Mouse (Mus musculus) liver, embryonic 16.5 days (tissue): ENCODE data around the gene Adam11. TPM values are rescaled to one million over a fixed set of nuclear protein-coding genes. Genes with fewer than 3 reads are reported as not detected.

Source experiments
- ATAC-seq: fragments of 200-750 bp; cut with Nextera tagmentation; 2 replicates; pipeline ENCODE4 v1.8.0; 2017; ENCODE audit warnings: low read depth, mild to moderate bottlenecking, moderate number of reproducible peaks, moderate library complexity
- H3K27ac ChIP-seq: fragments of 300-500 bp; sonication (generic); 2 replicates; pipeline ENCODE4 v1.5.1; 2014; ENCODE audit warnings: mild to moderate bottlenecking, low read length
- H3K27me3 ChIP-seq: fragments of 300-500 bp; sonication (generic); 2 replicates; pipeline ENCODE4 v1.6.1; 2014; ENCODE audit warnings: low read depth, low read length, mixed read lengths; ENCODE audit not compliant: control insufficient read depth, insufficient read depth
- H3K36me3 ChIP-seq: fragments of 300-500 bp; sonication (generic); 2 replicates; pipeline ENCODE4 v1.6.1; 2014; ENCODE audit warnings: mild to moderate bottlenecking; ENCODE audit not compliant: control insufficient read depth, insufficient read depth
- H3K4me1 ChIP-seq: fragments of 300-500 bp; sonication (generic); 2 replicates; pipeline ENCODE4 v1.6.1; 2014; ENCODE audit warnings: low read depth, low read length, mixed read lengths; ENCODE audit not compliant: control insufficient read depth
- H3K4me2 ChIP-seq: fragments of 300-500 bp; sonication (generic); 2 replicates; pipeline ENCODE4 v1.6.1; 2014; ENCODE audit warnings: low read depth, low read length, mixed read lengths
- H3K4me3 ChIP-seq: fragments of 300-500 bp; sonication (generic); 2 replicates; pipeline ENCODE4 v1.5.1; 2014; ENCODE audit warnings: low read depth, mild to moderate bottlenecking, low read length
- H3K9ac ChIP-seq: fragments of 300-500 bp; sonication (generic); 2 replicates; pipeline ENCODE4 v1.6.1; 2014; ENCODE audit warnings: low read depth, low read length
- H3K9me3 ChIP-seq: fragments of 300-500 bp; sonication (generic); replicated peaks from 2 replicates; pipeline ENCODE4 v1.6.1; 2016; ENCODE audit warnings: low read length; ENCODE audit not compliant: control insufficient read depth
- WGBS: fragments of 180-500 bp; shearing (Covaris S2); extraction: QIAGEN DNeasy Blood & Tissue Kit; methylation state at CpG from one replicate; pipeline ENCODE4 v1.1.7; 2014; ENCODE audit not compliant: insufficient replicate concordance; 5-methylcytosine and 5-hydroxymethylcytosine counted together
- polyA plus RNA-seq: library from polyadenylated mRNA; unstranded; fragments of >200 nt; fragmentation: Nextera tagmentation; extraction: Ambion mirVana; gene quantifications from 2 replicates; pipeline ENCODE4 v1.2.1, GENCODE M21; 2015

Adam11 gene
- polyA plus RNA-seq, 1 experiment from 2014 or later: 0.35 TPM

GRCm38 (mm10) chr11:102763009-102763767, 1.9 kb downstream of the Adam11 start:
- H3K27ac ChIP-seq: no peak overlapping the region
- no peak overlapping the region for H3K9ac ChIP-seq
- no peak overlapping the region for H3K4me3 ChIP-seq
- 60% methylated on average over 11 of the region's 11 CpGs for whole genome bisulfite sequencing
- no peaks in the 10 kb centered on the region; the same call in 1 of the 2 replicates for H3K4me1 ChIP-seq
- no peak for ATAC-seq
- H3K4me2 ChIP-seq: no peak overlapping the region
- no peaks in the 10 kb centered on the region for H3K9me3 ChIP-seq
- no peaks in the 10 kb centered on the region for H3K36me3 ChIP-seq
- peaks cover 43% of the 10 kb centered on the region for H3K27me3 ChIP-seq

- 75% methylated on average over 5 of the region's 5 CpGs for WGBS
- no peak for ATAC-seq
- H3K4me1 ChIP-seq: no peaks in the 10 kb centered on the region; the same call in 1 of the 2 replicates
- no peak overlapping the region for H3K27ac ChIP-seq
- no peak overlapping the region for H3K4me2 ChIP-seq
- no peaks in the 10 kb centered on the region for H3K9me3 ChIP-seq
- no peak overlapping the region for H3K4me3 ChIP-seq
- peaks cover 34% of the 10 kb centered on the region for H3K27me3 ChIP-seq
- H3K9ac ChIP-seq: no peak overlapping the region
- no peaks in the 10 kb centered on the region for H3K36me3 ChIP-seq
Measured at GRCm38 (mm10) chr11:102765416-102765815, 4.2 kb downstream of the Adam11 start.

- ATAC-seq: no peak
- no peak overlapping the region for H3K4me3 ChIP-seq
- WGBS: 46% methylated on average over 6 of the region's 6 CpGs
- H3K27ac ChIP-seq: no peak overlapping the region
- H3K9ac ChIP-seq: no peak overlapping the region
- no peaks in the 10 kb centered on the region for H3K36me3 ChIP-seq
- peaks cover 21% of the 10 kb centered on the region for H3K27me3 ChIP-seq
- no peak overlapping the region for H3K4me2 ChIP-seq
- H3K4me1 ChIP-seq: no peaks in the 10 kb centered on the region
- H3K9me3 ChIP-seq: no peaks in the 10 kb centered on the region
Measured at GRCm38 (mm10) chr11:102767055-102767670, 5.9 kb downstream of the Adam11 start.

- H3K27me3 ChIP-seq: peaks cover 8% of the 10 kb centered on the region
- H3K9ac ChIP-seq: no peak overlapping the region
- H3K4me1 ChIP-seq: peaks cover 2% of the 10 kb centered on the region; the same call in 1 of the 2 replicates
- no peak overlapping the region for H3K27ac ChIP-seq
- ATAC-seq: no peak
- no peak overlapping the region for H3K4me3 ChIP-seq
- WGBS: 70% methylated on average over 6 of the region's 6 CpGs
- no peak overlapping the region for H3K4me2 ChIP-seq
- no peaks in the 10 kb centered on the region for H3K9me3 ChIP-seq
- no peaks in the 10 kb centered on the region for H3K36me3 ChIP-seq
Measured at GRCm38 (mm10) chr11:102769141-102769540, 7.9 kb downstream of the Adam11 start.

GRCm38 (mm10) chr11:102769993-102770661, 8.9 kb downstream of the Adam11 start:
- Histone ChIP-seq H3K36me3 (no peaks in the 10 kb centered on the region), H3K9ac (no peak overlapping the region), H3K4me1 (peaks cover 6% of the 10 kb centered on the region), H3K9me3 (no peaks in the 10 kb centered on the region), H3K4me2 (no peak overlapping the region), H3K4me3 (no peak overlapping the region), H3K27ac (no peak overlapping the region), H3K27me3 (peaks cover 17% of the 10 kb centered on the region)
- WGBS: 76% methylated on average over 12 of the region's 12 CpGs
- no peak for ATAC-seq

GRCm38 (mm10) chr11:102770662-102771435, 9.6 kb downstream of the Adam11 start:
- Histone ChIP-seq H3K4me3 (no peak overlapping the region), H3K27me3 (peaks cover 17% of the 10 kb centered on the region), H3K9ac (no peak overlapping the region), H3K27ac (no peak overlapping the region), H3K36me3 (no peaks in the 10 kb centered on the region), H3K4me2 (no peak overlapping the region), H3K9me3 (no peaks in the 10 kb centered on the region), H3K4me1 (peaks cover 6% of the 10 kb centered on the region)
- ATAC-seq: no peak
- 43% methylated on average over 15 of the region's 15 CpGs for WGBS

- Histone ChIP-seq H3K4me3 (no peak overlapping the region), H3K9me3 (no peaks in the 10 kb centered on the region), H3K27ac (no peak overlapping the region), H3K36me3 (no peaks in the 10 kb centered on the region), H3K4me2 (no peak overlapping the region), H3K27me3 (peaks cover 17% of the 10 kb centered on the region), H3K9ac (no peak overlapping the region), H3K4me1 (peaks cover 6% of the 10 kb centered on the region)
- no peak for ATAC-seq
- 30% methylated on average over 16 of the region's 16 CpGs for WGBS
Measured at GRCm38 (mm10) chr11:102771916-102772714, 10.9 kb downstream of the Adam11 start.
